Mouse (Mus musculus): Measurements from ENCODE around the gene Dennd6a.
"Not testable (repeated sequence)": the region's sequence is repeated elsewhere in the genome, so short reads cannot be mapped to it uniquely, and the experiment has no call there.

DNA sequence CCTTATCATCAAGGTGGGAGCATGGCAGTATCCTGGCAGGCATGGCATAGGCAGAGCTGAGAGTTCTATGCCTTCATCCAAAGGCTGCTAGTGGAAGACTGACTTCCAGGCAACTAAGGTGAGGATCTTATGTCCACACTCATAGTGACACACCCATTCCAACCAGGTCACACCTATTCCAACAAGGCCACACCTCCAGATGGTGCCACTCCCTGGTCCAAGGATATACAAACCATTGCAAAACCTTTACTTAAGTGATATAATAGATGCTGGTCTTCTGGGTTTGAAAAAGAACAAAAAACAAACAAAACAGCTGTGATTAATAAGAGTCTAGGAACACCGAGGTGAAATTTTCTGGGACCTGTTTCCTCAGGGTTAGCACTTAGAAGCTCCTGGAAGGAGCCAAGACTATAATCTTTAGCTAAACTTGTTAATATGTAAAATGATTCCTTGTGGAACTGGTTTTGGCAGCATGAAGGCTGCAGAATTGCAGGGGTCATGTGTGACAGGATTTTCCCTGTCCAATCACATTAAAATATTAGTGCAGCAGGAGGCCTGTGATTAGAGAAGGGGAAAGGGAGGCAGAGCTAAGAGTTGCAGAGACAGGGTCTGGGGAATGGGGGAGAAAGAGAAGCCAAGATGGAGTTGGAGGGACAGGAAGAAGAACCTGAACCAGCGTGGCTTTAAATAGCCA, 101.0 kb downstream of the Dennd6a start:
- not testable (repeated sequence) for TF ChIP-seq GATA1, TAL1 (IDR thresholded peaks at IDR 0.05; ENCODE audit: low read length)
